Mouse (Mus musculus) heart, postnatal 25 days (tissue): ENCODE measurements around the gene Adamtsl1. TPM values are rescaled to one million over a fixed set of nuclear protein-coding genes. Genes with fewer than 3 reads are reported as not detected.

Experiments used
- DNase-seq: peaks from one replicate; pipeline ENCODE4 v3.0.0; 2022; ENCODE audit warnings: low spot score
- intact Hi-C: fragments of 180-260 bp; cut with DNase I; formaldehyde crosslinking; loops from one replicate; pipeline ENCODE4 v1.15.1; 2025
- total RNA-seq, 2 experiments: library from RNA; stranded (reverse); gene quantifications; 2 replicates each; pipeline ENCODE4 v1.2.3; 2021

The Adamtsl1 gene
- total RNA-seq, 2 experiments from 2014 or later, result 2.3 to 3.4 TPM

GRCm38 (mm10) chr4:85669271-85669670 is 155.3 kb downstream of the Adamtsl1 start:
- DNase-seq, result no peak

GRCm38 (mm10) chr4:85669735-85670134 is 155.8 kb downstream of the Adamtsl1 start:
- intact Hi-C loops, result no loop called here

More at GRCm38 (mm10) chr4:85669271-85669670, 155.3 kb downstream of the Adamtsl1 start:
- intact Hi-C loops, result no loop called here

GRCm38 (mm10) chr4:85672290-85672689 is 158.3 kb downstream of the Adamtsl1 start:
- DNase-seq, result no peak
- intact Hi-C loops, result no loop called here

More at GRCm38 (mm10) chr4:85669735-85670134, 155.8 kb downstream of the Adamtsl1 start:
- DNase-seq, result no peak

- intact Hi-C loops, result no loop called here
- DNase-seq, result no peak
Measured at GRCm38 (mm10) chr4:85677621-85678020, 163.6 kb downstream of the Adamtsl1 start.

GRCm38 (mm10) chr4:85686160-85686559 is 172.2 kb downstream of the Adamtsl1 start:
- no peak for DNase-seq
- intact Hi-C loops, result no loop called here

GRCm38 (mm10) chr4:85695237-85695636 is 181.3 kb downstream of the Adamtsl1 start:
- intact Hi-C loops, result no loop called here
- no peak for DNase-seq

- intact Hi-C loops, result no loop called here
- DNase-seq, result no peak
Measured at GRCm38 (mm10) chr4:85707352-85708057, 193.5 kb downstream of the Adamtsl1 start.

GRCm38 (mm10) chr4:85709636-85710035 is 195.7 kb downstream of the Adamtsl1 start:
- intact Hi-C loops, result no loop called here
- DNase-seq, result no peak

- intact Hi-C loops, result no loop called here
- no peak for DNase-seq
Measured at GRCm38 (mm10) chr4:85724999-85725398, 211.0 kb downstream of the Adamtsl1 start.

GRCm38 (mm10) chr4:85727731-85728130 is 213.8 kb downstream of the Adamtsl1 start:
- DNase-seq, result no peak
- intact Hi-C loops, result no loop called here

- intact Hi-C loops, result no loop called here
- no peak for DNase-seq
Measured at GRCm38 (mm10) chr4:85728416-85728815, 214.4 kb downstream of the Adamtsl1 start.

GRCm38 (mm10) chr4:85740478-85740877 is 226.5 kb downstream of the Adamtsl1 start:
- intact Hi-C loops, result no loop called here
- no peak for DNase-seq

- intact Hi-C loops, result no loop called here
- no peak for DNase-seq
Measured at GRCm38 (mm10) chr4:85741825-85742391, 227.9 kb downstream of the Adamtsl1 start.

- intact Hi-C loops, result no loop called here
- DNase-seq, result no peak
Measured at GRCm38 (mm10) chr4:85743427-85743826, 229.5 kb downstream of the Adamtsl1 start.

GRCm38 (mm10) chr4:85762684-85763083 is 248.7 kb downstream of the Adamtsl1 start:
- intact Hi-C loops, result no loop called here
- DNase-seq, result no peak

GRCm38 (mm10) chr4:85763161-85764014 is 249.4 kb downstream of the Adamtsl1 start:
- intact Hi-C loops, result no loop called here
- no peak for DNase-seq

- intact Hi-C loops, result no loop called here
- DNase-seq, result no peak
Measured at GRCm38 (mm10) chr4:85764015-85764450, 250.1 kb downstream of the Adamtsl1 start.

GRCm38 (mm10) chr4:85764476-85764875 is 250.5 kb downstream of the Adamtsl1 start:
- intact Hi-C loops, result no loop called here
- DNase-seq, result no peak

- intact Hi-C loops, result no loop called here
- no peak for DNase-seq
Measured at GRCm38 (mm10) chr4:85767666-85768065, 253.7 kb downstream of the Adamtsl1 start.

GRCm38 (mm10) chr4:85768107-85768506 is 254.1 kb downstream of the Adamtsl1 start:
- intact Hi-C loops, result no loop called here

GRCm38 (mm10) chr4:85782511-85782910 is 268.5 kb downstream of the Adamtsl1 start:
- intact Hi-C loops, result no loop called here
- DNase-seq, result no peak

More at GRCm38 (mm10) chr4:85768107-85768506, 254.1 kb downstream of the Adamtsl1 start:
- DNase-seq, result no peak
